Mouse (Mus musculus) lung, embryonic 15.5 days (tissue): Measurements from ENCODE around the gene Kir3dl2. TPM values are rescaled to one million over a fixed set of nuclear protein-coding genes. Genes with fewer than 3 reads are reported as not detected.
"Not testable (repeated sequence)": the region's sequence is repeated elsewhere in the genome, so short reads cannot be mapped to it uniquely, and the experiment has no call there.

Experiments used
- ATAC-seq: fragments of 200-750 bp; cut with Nextera tagmentation; 2 replicates; pipeline ENCODE4 v1.8.0; 2017; ENCODE audit warnings: moderate number of reproducible peaks, borderline replicate concordance; ENCODE audit not compliant: low FRiP score, low TSS enrichment; ENCODE audit errors: extremely low read depth
- H3K27ac ChIP-seq: fragments of 300-500 bp; sonication (generic); 2 replicates; pipeline ENCODE4 v1.5.1; 2015; ENCODE audit warnings: moderate library complexity, mild to moderate bottlenecking, inconsistent platforms
- H3K27me3 ChIP-seq: fragments of 300-500 bp; sonication (generic); 2 replicates; pipeline ENCODE4 v1.6.1; 2015; ENCODE audit warnings: inconsistent platforms
- H3K36me3 ChIP-seq: fragments of 300-500 bp; sonication (generic); 2 replicates; pipeline ENCODE4 v1.6.1; 2015; ENCODE audit warnings: inconsistent platforms
- H3K4me1 ChIP-seq: fragments of 300-500 bp; sonication (generic); 2 replicates; pipeline ENCODE4 v1.6.1; 2015; ENCODE audit warnings: inconsistent platforms
- H3K4me2 ChIP-seq: fragments of 300-500 bp; sonication (generic); 2 replicates; pipeline ENCODE4 v1.6.1; 2015; ENCODE audit warnings: inconsistent platforms, mild to moderate bottlenecking, moderate library complexity
- H3K4me3 ChIP-seq: fragments of 300-500 bp; sonication (generic); 2 replicates; pipeline ENCODE4 v1.5.1; 2015; ENCODE audit warnings: mild to moderate bottlenecking, inconsistent platforms
- H3K9ac ChIP-seq: fragments of 300-500 bp; sonication (generic); 2 replicates; pipeline ENCODE4 v1.6.1; 2015; ENCODE audit warnings: inconsistent platforms
- H3K9me3 ChIP-seq: fragments of 300-500 bp; sonication (generic); 2 replicates; pipeline ENCODE4 v1.6.1; 2016; ENCODE audit warnings: inconsistent platforms
- WGBS: fragments of 180-500 bp; shearing (Covaris S2); methylation state at CpG from one replicate; pipeline ENCODE4 v1.1.7; 2015; 5-methylcytosine and 5-hydroxymethylcytosine counted together
- polyA plus RNA-seq: library from polyadenylated mRNA; unstranded; fragments of >200 nt; fragmentation: Nextera tagmentation; extraction: Ambion mirVana; gene quantifications from 2 replicates; pipeline ENCODE4 v1.2.1, GENCODE M21; 2015

The Kir3dl2 gene
- polyA plus RNA-seq, result not detected in 2 replicates

GRCm38 (mm10) chrX:136543956-136544355, at the start of gene Kir3dl2:
Gene Kir3dl2, minus strand, starts transcription at chrX:136544056.
- not testable (repeated sequence) for H3K27ac ChIP-seq, H3K27me3 ChIP-seq, H3K4me1 ChIP-seq, H3K4me2 ChIP-seq, H3K9ac ChIP-seq, ATAC-seq, H3K4me3 ChIP-seq, H3K9me3 ChIP-seq, H3K36me3 ChIP-seq
- WGBS, result 65% methylated on average over 1 of the region's 1 CpGs

- no peaks in the 10 kb centered on the region for H3K9me3 ChIP-seq
- H3K9ac ChIP-seq, result no peak overlapping the region
- H3K4me2 ChIP-seq, result no peak overlapping the region
- no peak overlapping the region for H3K4me3 ChIP-seq
- no peak for ATAC-seq
- WGBS, result 24% methylated on average over 2 of the region's 2 CpGs
- H3K27me3 ChIP-seq, result no peaks in the 10 kb centered on the region
- no peaks in the 10 kb centered on the region for H3K36me3 ChIP-seq
- H3K27ac ChIP-seq, result no peak overlapping the region
- no peaks in the 10 kb centered on the region for H3K4me1 ChIP-seq
Observed at GRCm38 (mm10) chrX:136590897-136591257, 47.0 kb upstream of the Kir3dl2 start.

GRCm38 (mm10) chrX:136590199-136590896, 46.5 kb upstream of the Kir3dl2 start, which contains the start of gene Tceal3:
Gene Tceal3, plus strand, starts transcription at chrX:136590842.
- Histone ChIP-seq H3K9ac (no peak within 1 kb of the TSS), H3K36me3 (no peaks in the 10 kb centered on the region), H3K27me3 (no peaks in the 10 kb centered on the region), H3K4me1 (no peaks in the 10 kb centered on the region), H3K4me3 (no peak within 1 kb of the TSS), H3K27ac (no peak within 1 kb of the TSS), H3K9me3 (no peaks in the 10 kb centered on the region), H3K4me2 (no peak within 1 kb of the TSS)
- no peak for ATAC-seq
- 53% methylated on average over 12 of the region's 12 CpGs for WGBS

GRCm38 (mm10) chrX:136584617-136585016, 40.8 kb upstream of the Kir3dl2 start:
- H3K27me3 ChIP-seq, result no peaks in the 10 kb centered on the region
- H3K4me1 ChIP-seq, result no peaks in the 10 kb centered on the region
- no peak for ATAC-seq
- no peaks in the 10 kb centered on the region for H3K36me3 ChIP-seq
- H3K4me3 ChIP-seq, result no peak overlapping the region
- 90% methylated on average over 1 of the region's 1 CpGs for WGBS
- H3K4me2 ChIP-seq, result no peak overlapping the region
- no peak overlapping the region for H3K27ac ChIP-seq
- H3K9me3 ChIP-seq, result no peaks in the 10 kb centered on the region
- no peak overlapping the region for H3K9ac ChIP-seq

GRCm38 (mm10) chrX:136569094-136569493, 25.2 kb upstream of the Kir3dl2 start:
- H3K4me2 ChIP-seq, H3K9me3 ChIP-seq, ATAC-seq, H3K9ac ChIP-seq, H3K4me1 ChIP-seq, H3K36me3 ChIP-seq, H3K4me3 ChIP-seq, H3K27me3 ChIP-seq, H3K27ac ChIP-seq: not testable (repeated sequence)
- 92% methylated on average over 9 of the region's 9 CpGs for WGBS

- WGBS, result 69% methylated on average over 4 of the region's 4 CpGs
- not testable (repeated sequence) for H3K9me3 ChIP-seq, ATAC-seq, H3K4me1 ChIP-seq, H3K9ac ChIP-seq, H3K4me3 ChIP-seq, H3K27ac ChIP-seq, H3K27me3 ChIP-seq, H3K36me3 ChIP-seq, H3K4me2 ChIP-seq
Observed at GRCm38 (mm10) chrX:136517699-136518098, 26.2 kb downstream of the Kir3dl2 start, which contains the start of gene Kir3dl1. Gene Kir3dl1, plus strand, starts transcription at chrX:136517999.

Other genes with a start within 250 kb of the Kir3dl2 start
- not detected in 2 replicates for gene Kir3dl1, start 26.1 kb downstream of the Kir3dl2 start, polyA plus RNA-seq
- 10.7 and 12.0 TPM in 2 replicates for gene Tceal3, start 46.8 kb upstream of the Kir3dl2 start, polyA plus RNA-seq
- gene Tceal1, start 163.9 kb upstream of the Kir3dl2 start, polyA plus RNA-seq, result 11.5 and 12.1 TPM in 2 replicates
- 549 and 553 TPM in 2 replicates for gene Morf4l2, start 199.6 kb upstream of the Kir3dl2 start, polyA plus RNA-seq
- 0.10 TPM in 1 of 2 replicates, not detected in the other for gene Glra4, start 236.1 kb upstream of the Kir3dl2 start, polyA plus RNA-seq